In the genomic region with DNA sequence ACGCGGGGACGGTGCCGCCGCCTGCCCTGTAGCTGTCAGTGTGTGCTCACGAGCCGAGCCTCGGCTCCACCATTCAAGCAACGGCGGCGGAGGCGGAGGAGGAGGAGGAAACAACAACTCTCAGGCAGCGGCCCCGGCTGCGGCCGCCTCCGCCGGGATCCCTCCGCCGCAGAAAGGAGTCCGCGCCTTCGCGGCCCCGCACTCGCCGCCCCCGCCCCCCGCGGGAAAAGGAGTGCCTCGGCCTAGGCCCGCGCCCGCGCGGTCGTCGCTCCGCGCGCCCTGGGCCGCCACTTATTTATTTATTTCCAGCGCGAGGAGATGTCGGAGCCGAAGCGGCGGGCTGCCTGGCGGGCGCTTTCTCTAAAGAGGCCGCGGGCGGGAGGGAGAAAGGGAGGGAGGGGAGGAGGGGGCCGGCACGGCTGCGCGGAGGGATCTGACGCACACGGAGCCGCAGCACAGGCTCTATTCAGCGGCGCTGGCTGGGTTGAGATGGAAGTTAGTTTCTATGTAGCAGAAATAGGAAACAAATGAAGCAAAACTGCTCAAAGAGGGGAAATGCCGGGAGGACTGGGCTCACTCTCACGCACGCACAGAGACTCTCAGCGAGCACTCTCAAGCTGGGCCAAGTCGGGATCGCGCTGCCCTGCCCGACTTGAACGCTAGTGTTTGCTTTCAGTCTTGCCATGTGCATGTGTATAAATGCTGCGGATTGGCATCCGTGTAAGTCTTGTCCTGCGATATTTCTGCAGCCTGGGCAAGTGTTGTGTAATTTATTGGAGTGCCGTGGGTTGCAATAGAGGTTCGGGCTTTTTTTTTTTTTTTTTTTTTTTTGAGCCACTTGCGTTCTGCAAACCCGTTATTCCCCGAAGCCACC, we compare ENCODE assay signal across 8 mouse cellular contexts. TPM values are rescaled to one million over a fixed set of nuclear protein-coding genes. Genes with fewer than 3 reads are reported as not detected.
DNase-seq lines count a peak whose midpoint lies in the region; ATAC-seq and TF ChIP-seq lines count a peak whose summit lies in the region.

A gene (minus strand): TSS at position 175 of the 874 bp plus-strand sequence.

- peak within 1 kb of the TSS; percentile 99 for H3K9ac ChIP-seq in forebrain, embryonic 14.5 days (ENCODE audit: low read length)
- H3K9ac ChIP-seq in lung, embryonic 14.5 days, result peak within 1 kb of the TSS; percentile 98

- H3K4me1 ChIP-seq in forebrain, embryonic 14.5 days (ENCODE audit: control insufficient read depth, insufficient read depth, low read length), result peaks cover 9% of the 10 kb centered on the region
- H3K4me1 ChIP-seq in lung, embryonic 14.5 days (ENCODE audit: insufficient read depth), result no peaks in the 10 kb centered on the region
- no peaks in the 10 kb centered on the region for H3K4me1 ChIP-seq in olfactory bulb, adult 2 months (ENCODE audit: control insufficient read depth, insufficient read depth, low read length)
- H3K4me1 ChIP-seq in thymus, adult 2 months (replicated peaks; ENCODE audit: control insufficient read depth, insufficient read depth, low read length), result no peaks in the 10 kb centered on the region

- H3K4me3 ChIP-seq in forebrain, embryonic 14.5 days (ENCODE audit: low read depth, low read length), result peak within 1 kb of the TSS; percentile 92
- peak within 1 kb of the TSS; percentile 91 for H3K4me3 ChIP-seq in layer of hippocampus, adult 2 months
- peak within 1 kb of the TSS; percentile 89 for H3K4me3 ChIP-seq in lung, embryonic 14.5 days (ENCODE audit: low read depth, low read length)
- peak within 1 kb of the TSS; percentile 59 for H3K4me3 ChIP-seq in olfactory bulb, adult 2 months (ENCODE audit: insufficient read depth, low read depth, low read length)
- peak within 1 kb of the TSS; percentile 96 for H3K4me3 ChIP-seq in thymus, adult 2 months (ENCODE audit: control insufficient read depth, insufficient read depth, low read length)

- no peaks in the 10 kb centered on the region for H3K27me3 ChIP-seq in forebrain, embryonic 14.5 days (replicated peaks; ENCODE audit: control insufficient read depth, insufficient read depth, low read length)
- no peaks in the 10 kb centered on the region for H3K27me3 ChIP-seq in lung, embryonic 14.5 days (ENCODE audit: insufficient read depth, low read length)
- no peaks in the 10 kb centered on the region for H3K27me3 ChIP-seq in thymus, adult 2 months (ENCODE audit: control insufficient read depth, insufficient read depth, low read length)

- intact Hi-C loops in heart, postnatal 14 days (cut with DNase I), result loop anchor here (2.0 to 5.0 kb wide), 2 partner anchors 169 to 472 kb away; no protein-coding TSS in a partner anchor

- TF ChIP-seq CTCF in layer of hippocampus, adult 2 months (conservative IDR thresholded peaks at IDR 0.05), result peak; percentile 42
- TF ChIP-seq CTCF in lung, embryonic 14.5 days (IDR thresholded peaks at IDR 0.05; ENCODE audit: low read depth), result no peak
- no peak; the same call in 1 of the 2 replicates for TF ChIP-seq CTCF in olfactory bulb, adult 2 months (IDR thresholded peaks at IDR 0.05; ENCODE audit: insufficient read depth, low read depth, low read length)
- TF ChIP-seq CTCF in thymus, adult 2 months (IDR thresholded peaks at IDR 0.05; ENCODE audit: borderline replicate concordance, control insufficient read depth, extremely low read depth, insufficient read depth, low read length, poor library complexity), result 0 out of 2 replicates have a peak, but pooled peaks have one; percentile 15

- under 1% methylated on average over 79 of the region's 79 CpGs for WGBS in forebrain, embryonic 14.5 days
- under 1% methylated on average over 75 of the region's 79 CpGs for WGBS in lung, embryonic 14.5 days
- WGBS in olfactory bulb, adult 2 months, result under 1% methylated on average over 79 of the region's 79 CpGs
- 0% methylated on average over 73 of the region's 79 CpGs for WGBS in thymus, adult 2 months

- peak; percentile 91 for DNase-seq in ES-CJ7 (ENCODE audit: low read depth, low spot score)
- peak; percentile 95 for DNase-seq in cerebellum, adult 11 months
- peak; percentile 97 for DNase-seq in forebrain, embryonic 14.5 days (ENCODE audit: low spot score)
- DNase-seq in heart, postnatal 14 days, result peak; percentile 97
- peak; percentile 89 to 96 for DNase-seq in layer of hippocampus, adult 2 months (ENCODE audit: low spot score in 2 of 2)
- DNase-seq in lung, embryonic 14.5 days, result peak; percentile 95
- peak; percentile 92 for DNase-seq in thymus, adult 2 months

- peak within 1 kb of the TSS; percentile 91 for H3K4me2 ChIP-seq in forebrain, embryonic 14.5 days (ENCODE audit: low read length)
- H3K4me2 ChIP-seq in lung, embryonic 14.5 days, result peak within 1 kb of the TSS; percentile 84

- H3K36me3 ChIP-seq in forebrain, embryonic 14.5 days (ENCODE audit: control insufficient read depth, insufficient read depth, low read length), result 0 out of 2 replicates have a peak, but pooled peaks cover 3% of the 10 kb centered on the region
- H3K36me3 ChIP-seq in lung, embryonic 14.5 days (ENCODE audit: insufficient read depth), result peaks cover 1% of the 10 kb centered on the region; the same call in 1 of the 2 replicates
- H3K36me3 ChIP-seq in thymus, adult 2 months (ENCODE audit: control insufficient read depth, insufficient read depth, low read length), result no peaks in the 10 kb centered on the region

- ATAC-seq in forebrain, embryonic 14.5 days, result peak; percentile 80
- peak; percentile 80 for ATAC-seq in lung, embryonic 14.5 days (ENCODE audit: insufficient read depth)

- peak within 1 kb of the TSS; percentile 100 for H3K27ac ChIP-seq in forebrain, embryonic 14.5 days (ENCODE audit: low read depth, low read length)
- H3K27ac ChIP-seq in layer of hippocampus, adult 2 months, result peak within 1 kb of the TSS; percentile 100
- H3K27ac ChIP-seq in lung, embryonic 14.5 days (ENCODE audit: low read depth), result peak within 1 kb of the TSS; percentile 99
- H3K27ac ChIP-seq in olfactory bulb, adult 2 months (ENCODE audit: insufficient read depth, low read depth, low read length), result peak within 1 kb of the TSS; percentile 96
- peak within 1 kb of the TSS; percentile 98 for H3K27ac ChIP-seq in thymus, adult 2 months (ENCODE audit: control insufficient read depth, insufficient read depth, low read length)

- H3K9me3 ChIP-seq in forebrain, embryonic 14.5 days (replicated peaks; ENCODE audit: control insufficient read depth, low read length), result no peaks in the 10 kb centered on the region
- no peaks in the 10 kb centered on the region for H3K9me3 ChIP-seq in lung, embryonic 14.5 days (ENCODE audit: low read depth, low read length)

- peak; percentile 53 for TF ChIP-seq POLR2A in olfactory bulb, adult 2 months (IDR thresholded peaks at IDR 0.05; ENCODE audit: insufficient read depth, low read depth, low read length)
- peak; percentile 50; the same call in 1 of the 2 replicates for TF ChIP-seq POLR2A in thymus, adult 2 months (IDR thresholded peaks at IDR 0.05; ENCODE audit: control insufficient read depth, extremely low read depth, insufficient read depth, low read length, poor library complexity)

RNA-seq across cellular contexts. Expression of the gene that starts here (rescaled TPM):
- polyA plus RNA-seq in forebrain, embryonic 14.5 days (2014; fragmentation: Nextera tagmentation; extraction: Ambion mirVana), result 81.2 and 108 TPM in 2 replicates
- 10 to 100 TPM; 33.4 to 34.2 TPM for total RNA-seq in heart, postnatal 14 days (2021)
- 10 to 100 TPM; 72.4 to 82.1 TPM for total RNA-seq in layer of hippocampus, adult 2 months (2021)
- 85.4 and 89.4 TPM in 2 replicates for polyA plus RNA-seq in lung, embryonic 14.5 days (2014; fragmentation: Nextera tagmentation; extraction: Ambion mirVana)
- 131 TPM in 1 of 2 replicates, not detected in the other for polyA plus RNA-seq in olfactory bulb, adult 2 months (2012; ENCODE audit: insufficient read depth, insufficient read length, low replicate concordance, missing spikeins)
- polyA plus RNA-seq in thymus, adult 2 months (2012; rRNA removed), result 9.1 and 11.8 TPM in 2 replicates

Comparison
In these comparisons a context has a peak if more than half of its experiments do, and no peak if none do; other contexts are left out.
1. Peak in every context shown above with its lines: DNase-seq, ATAC-seq, H3K4me3 ChIP-seq and H3K27ac ChIP-seq.
2. CTCF ChIP-seq: peak in layer of hippocampus, adult 2 months (single experiment) and thymus, adult 2 months (single experiment); none in lung, embryonic 14.5 days (single experiment) and olfactory bulb, adult 2 months (single experiment).